Mouse (Mus musculus): ENCODE data around the gene Agrp. TPM values are rescaled to one million over a fixed set of nuclear protein-coding genes. Genes with fewer than 3 reads are reported as not detected.
A peak's percentile ranks its signal among the peaks of the same experiment; 100 is the strongest.

The Agrp gene
- polyA plus RNA-seq, 1 experiment: not detected

DNA sequence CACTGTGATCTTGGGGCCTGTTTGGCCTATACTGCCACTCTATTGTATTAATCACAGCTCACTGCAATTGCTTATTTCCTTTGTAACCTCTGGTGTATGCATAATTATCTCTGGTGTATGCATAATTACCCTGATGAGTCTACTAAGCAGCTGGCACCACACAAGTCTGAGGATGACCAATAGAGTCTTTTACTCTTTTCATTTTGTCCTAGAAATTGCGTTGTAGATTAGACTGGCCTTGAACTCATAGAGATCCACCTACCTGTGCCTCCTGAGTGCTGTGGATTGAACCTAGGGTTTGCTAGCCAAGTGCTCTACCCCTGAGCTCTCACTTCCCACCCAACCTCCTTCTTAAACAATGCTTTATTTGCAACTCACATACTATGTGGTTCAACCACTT is 11.1 kb downstream of the Agrp start:
- Histone ChIP-seq H3K36me3 (ENCODE audit: control insufficient read depth, insufficient read depth, low read length, poor library complexity, severe bottlenecking) (no peaks in the 10 kb centered on the region), H3K27me3 (ENCODE audit: control insufficient read depth, insufficient read depth, low read length, poor library complexity, severe bottlenecking) (no peaks in the 10 kb centered on the region), H3K9ac (ENCODE audit: low read depth, poor library complexity, severe bottlenecking) (no peak overlapping the region), H3K4me3 (ENCODE audit: low read depth, low read length) (no peak overlapping the region), H3K4me1 (ENCODE audit: control insufficient read depth, insufficient read depth, low read length) (peaks cover 3% of the 10 kb centered on the region), H3K9me3 (replicated peaks; ENCODE audit: control insufficient read depth, insufficient read depth, low read length, poor library complexity, severe bottlenecking) (no peaks in the 10 kb centered on the region), H3K27ac (ENCODE audit: insufficient read depth, low read length) (no peak overlapping the region)
- TF ChIP-seq EP300 (IDR thresholded peaks at IDR 0.05; ENCODE audit: insufficient read depth, low read depth, low read length) (no peak), CTCF (IDR thresholded peaks at IDR 0.05; ENCODE audit: low read depth, low read length) (no peak), POLR2A (IDR thresholded peaks at IDR 0.05; ENCODE audit: insufficient read depth, low read length) (no peak)

DNA sequence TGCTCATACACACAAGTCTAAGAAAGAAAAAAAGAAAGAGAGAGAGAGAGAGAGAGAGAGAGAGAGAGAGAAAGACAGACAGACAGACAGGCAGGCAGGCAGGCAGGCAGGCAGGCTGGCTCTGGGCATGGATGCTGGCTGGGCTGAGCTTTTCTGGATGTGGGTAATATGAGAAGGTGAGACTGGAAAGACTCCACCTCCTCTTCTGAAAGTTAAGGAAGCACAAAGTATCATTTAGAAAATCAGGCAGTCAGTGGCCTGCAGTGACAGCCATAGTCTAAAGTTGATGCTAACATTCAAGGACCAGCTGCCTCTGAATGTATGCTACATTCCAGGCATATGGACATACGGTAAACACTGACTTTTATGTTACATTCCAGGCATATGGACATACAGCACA is 12.4 kb downstream of the Agrp start:
- Histone ChIP-seq H3K27ac (ENCODE audit: insufficient read depth, low read length) (no peak overlapping the region), H3K27me3 (ENCODE audit: control insufficient read depth, insufficient read depth, low read length, poor library complexity, severe bottlenecking) (no peaks in the 10 kb centered on the region), H3K9ac (ENCODE audit: low read depth, poor library complexity, severe bottlenecking) (no peak overlapping the region)

GRCm38 (mm10) chr8:105624401-105624800 is 12.8 kb downstream of the Agrp start:
- H3K36me3 ChIP-seq (ENCODE audit: control insufficient read depth, insufficient read depth, low read length, poor library complexity, severe bottlenecking): no peaks in the 10 kb centered on the region
- no peaks in the 10 kb centered on the region for H3K9me3 ChIP-seq (replicated peaks; ENCODE audit: control insufficient read depth, insufficient read depth, low read length, poor library complexity, severe bottlenecking)
- peaks cover 3% of the 10 kb centered on the region for H3K4me1 ChIP-seq (ENCODE audit: control insufficient read depth, insufficient read depth, low read length)
- H3K4me3 ChIP-seq (ENCODE audit: low read depth, low read length): no peak overlapping the region
- H3K27ac ChIP-seq (ENCODE audit: insufficient read depth, low read length): no peak overlapping the region
- H3K9ac ChIP-seq (ENCODE audit: low read depth, poor library complexity, severe bottlenecking): no peak overlapping the region
- TF ChIP-seq EP300 (IDR thresholded peaks at IDR 0.05; ENCODE audit: insufficient read depth, low read depth, low read length): no peak
- no peak for TF ChIP-seq CTCF (IDR thresholded peaks at IDR 0.05; ENCODE audit: low read depth, low read length)
- no peak for TF ChIP-seq POLR2A (IDR thresholded peaks at IDR 0.05; ENCODE audit: insufficient read depth, low read length)
- H3K27me3 ChIP-seq (ENCODE audit: control insufficient read depth, insufficient read depth, low read length, poor library complexity, severe bottlenecking): no peaks in the 10 kb centered on the region

More for the DNA sequence above, 12.4 kb downstream of the Agrp start:
- H3K4me1 ChIP-seq (ENCODE audit: control insufficient read depth, insufficient read depth, low read length): peaks cover 3% of the 10 kb centered on the region
- no peaks in the 10 kb centered on the region for H3K36me3 ChIP-seq (ENCODE audit: control insufficient read depth, insufficient read depth, low read length, poor library complexity, severe bottlenecking)
- TF ChIP-seq EP300 (IDR thresholded peaks at IDR 0.05; ENCODE audit: insufficient read depth, low read depth, low read length) (no peak), CTCF (IDR thresholded peaks at IDR 0.05; ENCODE audit: low read depth, low read length) (no peak), POLR2A (IDR thresholded peaks at IDR 0.05; ENCODE audit: insufficient read depth, low read length) (no peak)
- no peaks in the 10 kb centered on the region for H3K9me3 ChIP-seq (replicated peaks; ENCODE audit: control insufficient read depth, insufficient read depth, low read length, poor library complexity, severe bottlenecking)
- no peak overlapping the region for H3K4me3 ChIP-seq (ENCODE audit: low read depth, low read length)

- Histone ChIP-seq H3K27ac (ENCODE audit: insufficient read depth, low read length) (peak overlapping the region; percentile 52), H3K4me3 (ENCODE audit: low read depth, low read length) (no peak overlapping the region)
These were observed 13.4 kb downstream of the Agrp start for GRCm38 (mm10) chr8:105623679-105624245.

DNA sequence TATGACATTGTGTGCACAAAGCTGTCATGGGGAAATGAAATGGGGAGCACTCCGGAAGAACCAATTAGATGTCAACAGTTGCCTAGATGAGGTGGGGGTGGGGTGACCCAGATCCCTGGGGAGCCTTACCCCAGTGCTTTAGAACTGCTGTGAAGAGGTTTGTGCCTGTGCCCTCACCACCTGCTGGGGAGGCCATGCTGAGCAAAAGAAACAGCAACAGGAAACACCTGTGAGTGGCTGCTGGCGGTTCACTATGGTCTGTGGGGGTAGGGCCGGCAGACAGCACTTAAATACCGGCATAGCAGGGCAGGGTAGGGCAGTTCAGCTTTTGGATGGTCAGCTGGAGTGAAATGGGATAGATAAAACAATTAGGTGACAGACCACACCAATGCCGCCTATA is 14.1 kb downstream of the Agrp start:
- Histone ChIP-seq H3K36me3 (ENCODE audit: control insufficient read depth, insufficient read depth, low read length, poor library complexity, severe bottlenecking) (no peaks in the 10 kb centered on the region), H3K9me3 (replicated peaks; ENCODE audit: control insufficient read depth, insufficient read depth, low read length, poor library complexity, severe bottlenecking) (no peaks in the 10 kb centered on the region), H3K27me3 (ENCODE audit: control insufficient read depth, insufficient read depth, low read length, poor library complexity, severe bottlenecking) (no peaks in the 10 kb centered on the region), H3K9ac (ENCODE audit: low read depth, poor library complexity, severe bottlenecking) (no peak overlapping the region), H3K4me1 (ENCODE audit: control insufficient read depth, insufficient read depth, low read length) (peaks cover 3% of the 10 kb centered on the region), H3K4me3 (ENCODE audit: low read depth, low read length) (no peak overlapping the region), H3K27ac (ENCODE audit: insufficient read depth, low read length) (peak overlapping the region; percentile 52)
- TF ChIP-seq EP300 (IDR thresholded peaks at IDR 0.05; ENCODE audit: insufficient read depth, low read depth, low read length) (peak; percentile 90), POLR2A (IDR thresholded peaks at IDR 0.05; ENCODE audit: insufficient read depth, low read length) (no peak), CTCF (IDR thresholded peaks at IDR 0.05; ENCODE audit: low read depth, low read length) (no peak)

More at GRCm38 (mm10) chr8:105623679-105624245, 13.4 kb downstream of the Agrp start:
- TF ChIP-seq EP300 (IDR thresholded peaks at IDR 0.05; ENCODE audit: insufficient read depth, low read depth, low read length): no peak
- TF ChIP-seq POLR2A (IDR thresholded peaks at IDR 0.05; ENCODE audit: insufficient read depth, low read length): no peak
- no peak for TF ChIP-seq CTCF (IDR thresholded peaks at IDR 0.05; ENCODE audit: low read depth, low read length)
- Histone ChIP-seq H3K4me1 (ENCODE audit: control insufficient read depth, insufficient read depth, low read length) (peaks cover 3% of the 10 kb centered on the region), H3K36me3 (ENCODE audit: control insufficient read depth, insufficient read depth, low read length, poor library complexity, severe bottlenecking) (no peaks in the 10 kb centered on the region), H3K27me3 (ENCODE audit: control insufficient read depth, insufficient read depth, low read length, poor library complexity, severe bottlenecking) (no peaks in the 10 kb centered on the region), H3K9ac (ENCODE audit: low read depth, poor library complexity, severe bottlenecking) (no peak overlapping the region), H3K9me3 (replicated peaks; ENCODE audit: control insufficient read depth, insufficient read depth, low read length, poor library complexity, severe bottlenecking) (no peaks in the 10 kb centered on the region)

GRCm38 (mm10) chr8:105622421-105622920 is 14.7 kb downstream of the Agrp start:
- H3K27me3 ChIP-seq (ENCODE audit: control insufficient read depth, insufficient read depth, low read length, poor library complexity, severe bottlenecking): no peaks in the 10 kb centered on the region
- H3K4me1 ChIP-seq (ENCODE audit: control insufficient read depth, insufficient read depth, low read length): peaks cover 3% of the 10 kb centered on the region
- peak overlapping the region; percentile 52 for H3K27ac ChIP-seq (ENCODE audit: insufficient read depth, low read length)
- H3K9ac ChIP-seq (ENCODE audit: low read depth, poor library complexity, severe bottlenecking): no peak overlapping the region
- no peaks in the 10 kb centered on the region for H3K36me3 ChIP-seq (ENCODE audit: control insufficient read depth, insufficient read depth, low read length, poor library complexity, severe bottlenecking)
- TF ChIP-seq POLR2A (IDR thresholded peaks at IDR 0.05; ENCODE audit: insufficient read depth, low read length) (no peak), CTCF (IDR thresholded peaks at IDR 0.05; ENCODE audit: low read depth, low read length) (peak; percentile 99), EP300 (IDR thresholded peaks at IDR 0.05; ENCODE audit: insufficient read depth, low read depth, low read length) (0 out of 2 replicates have a peak, but pooled peaks have one; percentile 47)
- H3K4me3 ChIP-seq (ENCODE audit: low read depth, low read length): no peak overlapping the region
- no peaks in the 10 kb centered on the region for H3K9me3 ChIP-seq (replicated peaks; ENCODE audit: control insufficient read depth, insufficient read depth, low read length, poor library complexity, severe bottlenecking)
